17 mouse cellular contexts compared by ENCODE assay signal in genomic region chr9:77785466-77785865, GRCm38 (mm10).
"Had no signal": no experiment of that assay in that cellular context is flagged by ENCODE, and none has a peak within 500 bp of the region (broad histone marks: within the 10 kb centered on the region; RNA-seq: fewer than 3 reads in every experiment).

No protein-coding gene starts in this region.

- H3K4me3 ChIP-seq: neural tube, embryonic 12.5 days; neural tube, embryonic 13.5 days; neural tube, embryonic 15.5 days; stomach, embryonic 15.5 days had no signal

- H3K27ac ChIP-seq: neural tube, embryonic 12.5 days; neural tube, embryonic 13.5 days; neural tube, embryonic 15.5 days; stomach, embryonic 15.5 days; stomach, postnatal 0 days had no signal

- DNase-seq: retina, postnatal 1 day; right cerebral cortex, adult 18-20 months; right cerebral cortex, postnatal 14 days; right cerebral cortex, postnatal 25 days; right cerebral cortex, postnatal 4 days; spleen, adult 18-20 months; thymus, adult 18-20 months; thymus, adult 2 months; thymus, postnatal 14 days; thymus, postnatal 25 days; thymus, postnatal 36 days; thymus, postnatal 4 days had no signal

- H3K27me3 ChIP-seq: neural tube, embryonic 12.5 days; neural tube, embryonic 13.5 days; neural tube, embryonic 15.5 days; stomach, embryonic 15.5 days had no signal

- H3K4me1 ChIP-seq: neural tube, embryonic 12.5 days; neural tube, embryonic 13.5 days; neural tube, embryonic 15.5 days; stomach, embryonic 15.5 days had no signal
